ENCODE assay signal across 8 mouse cellular contexts in genomic region chr5:21371920-21372319, GRCm38 (mm10). TPM values are rescaled to one million over a fixed set of nuclear protein-coding genes. Genes with fewer than 3 reads are reported as not detected.
A peak's percentile ranks its signal among the peaks of the same experiment; 100 is the strongest.
DNase-seq lines count a peak whose midpoint lies in the region; ATAC-seq and TF ChIP-seq lines count a peak whose summit lies in the region.

No protein-coding gene starts in this region.

- no peak for TF ChIP-seq CTCF in cortical plate, adult 2 months (IDR thresholded peaks at IDR 0.05; ENCODE audit: extremely low read depth, insufficient read depth, low read length)

- H3K9ac ChIP-seq in heart, embryonic 15.5 days: peak overlapping the region; percentile 78; the same call in 1 of the 2 replicates
- no peak overlapping the region for H3K9ac ChIP-seq in hindbrain, embryonic 12.5 days

- no peak for TF ChIP-seq POLR2A in cortical plate, adult 2 months (IDR thresholded peaks at IDR 0.05; ENCODE audit: extremely low read depth, insufficient read depth, low read length)

- H3K36me3 ChIP-seq in heart, embryonic 15.5 days: no peaks in the 10 kb centered on the region
- H3K36me3 ChIP-seq in hindbrain, embryonic 12.5 days: no peaks in the 10 kb centered on the region
- H3K36me3 ChIP-seq in midbrain, embryonic 10.5 days: no peaks in the 10 kb centered on the region

- peak overlapping the region; percentile 67 for H3K4me3 ChIP-seq in heart, embryonic 15.5 days
- H3K4me3 ChIP-seq in cortical plate, adult 2 months (ENCODE audit: insufficient read depth, low read length): peak overlapping the region; percentile 34; the same call in 1 of the 2 replicates
- H3K4me3 ChIP-seq in hindbrain, embryonic 12.5 days: peak overlapping the region; percentile 48
- H3K4me3 ChIP-seq in midbrain, embryonic 10.5 days: peak overlapping the region; percentile 67

- ATAC-seq in heart, embryonic 15.5 days (replicated peaks; ENCODE audit: insufficient number of reproducible peaks, insufficient read depth, low FRiP score, low read depth): no peak
- peak; percentile 39; the same call in 1 of the 2 replicates for ATAC-seq in hindbrain, embryonic 12.5 days (ENCODE audit: low FRiP score)

- peaks cover 13% of the 10 kb centered on the region for H3K4me1 ChIP-seq in heart, embryonic 15.5 days (replicated peaks)
- no peaks in the 10 kb centered on the region for H3K4me1 ChIP-seq in cortical plate, adult 2 months (ENCODE audit: control insufficient read depth, insufficient read depth, low read length)
- peaks cover 3% of the 10 kb centered on the region; the same call in 1 of the 2 replicates for H3K4me1 ChIP-seq in hindbrain, embryonic 12.5 days
- H3K4me1 ChIP-seq in midbrain, embryonic 10.5 days: peaks cover 27% of the 10 kb centered on the region

- no peak for DNase-seq in heart, adult 9 months (ENCODE audit: low spot score in 2 of 2)
- DNase-seq in midbrain, embryonic 10.5 days (ENCODE audit: low spot score): no peak
- DNase-seq in adipocyte (ENCODE audit: low spot score): no peak
- no peak for DNase-seq in spleen, postnatal 36 days (ENCODE audit: low spot score in 2 of 2)
- no peak for DNase-seq in kidney, postnatal 25 days

- H3K9me3 ChIP-seq in heart, embryonic 15.5 days (replicated peaks): no peaks in the 10 kb centered on the region
- H3K9me3 ChIP-seq in hindbrain, embryonic 12.5 days (replicated peaks): no peaks in the 10 kb centered on the region
- no peaks in the 10 kb centered on the region for H3K9me3 ChIP-seq in midbrain, embryonic 10.5 days (replicated peaks)

- H3K27ac ChIP-seq in heart, embryonic 15.5 days: peak overlapping the region; percentile 84
- no peak overlapping the region for H3K27ac ChIP-seq in cortical plate, adult 2 months (ENCODE audit: insufficient read depth, low read length)
- no peak overlapping the region for H3K27ac ChIP-seq in hindbrain, embryonic 12.5 days
- H3K27ac ChIP-seq in midbrain, embryonic 10.5 days (replicated peaks): peak overlapping the region; percentile 86; the same call in 1 of the 2 replicates

- no peaks in the 10 kb centered on the region for H3K27me3 ChIP-seq in heart, embryonic 15.5 days
- H3K27me3 ChIP-seq in hindbrain, embryonic 12.5 days: no peaks in the 10 kb centered on the region
- H3K27me3 ChIP-seq in midbrain, embryonic 10.5 days (ENCODE audit: low read depth, poor library complexity, severe bottlenecking): peaks cover 14% of the 10 kb centered on the region

- peak overlapping the region; percentile 93 for H3K4me2 ChIP-seq in heart, embryonic 15.5 days
- peak overlapping the region; percentile 90 for H3K4me2 ChIP-seq in hindbrain, embryonic 12.5 days (replicated peaks)

- 44% methylated on average over 5 of the region's 5 CpGs for WGBS in heart, embryonic 15.5 days
- 38% methylated on average over 5 of the region's 5 CpGs for WGBS in hindbrain, embryonic 12.5 days
- WGBS in midbrain, embryonic 10.5 days: 41% methylated on average over 5 of the region's 5 CpGs

RNA-seq across cellular contexts. Expression of gene Fgl2, which starts 0.5 kb away (rescaled TPM):
- polyA plus RNA-seq in heart, embryonic 15.5 days (2015; fragmentation: Nextera tagmentation; extraction: Ambion mirVana): 30.4 and 35.5 TPM in 2 replicates
- polyA plus RNA-seq in cortical plate, adult 2 months (2012; rRNA removed): 0.81 and 1.1 TPM in 2 replicates
- 5.6 and 5.7 TPM in 2 replicates for polyA plus RNA-seq in hindbrain, embryonic 12.5 days (2016; fragmentation: Nextera tagmentation; extraction: Ambion mirVana)
- polyA plus RNA-seq in midbrain, embryonic 10.5 days (2016; fragmentation: Nextera tagmentation; extraction: Ambion mirVana): 2.0 and 2.3 TPM in 2 replicates

RNA-seq across cellular contexts. Expression of gene Ccdc146, which starts 52.6 kb away (rescaled TPM):
- polyA plus RNA-seq in heart, embryonic 15.5 days (2015; fragmentation: Nextera tagmentation; extraction: Ambion mirVana): 1.8 and 3.0 TPM in 2 replicates
- polyA plus RNA-seq in cortical plate, adult 2 months (2012; rRNA removed): 0.19 and 0.46 TPM in 2 replicates
- 1.7 and 2.1 TPM in 2 replicates for polyA plus RNA-seq in hindbrain, embryonic 12.5 days (2016; fragmentation: Nextera tagmentation; extraction: Ambion mirVana)
- 0.12 TPM in 1 of 2 replicates, not detected in the other for polyA plus RNA-seq in midbrain, embryonic 10.5 days (2016; fragmentation: Nextera tagmentation; extraction: Ambion mirVana)

RNA-seq across cellular contexts. Expression of gene Fam185a, which starts 52.8 kb away (rescaled TPM):
- polyA plus RNA-seq in heart, embryonic 15.5 days (2015; fragmentation: Nextera tagmentation; extraction: Ambion mirVana): 8.4 and 8.5 TPM in 2 replicates
- polyA plus RNA-seq in cortical plate, adult 2 months (2012; rRNA removed): 6.6 and 7.4 TPM in 2 replicates
- polyA plus RNA-seq in hindbrain, embryonic 12.5 days (2016; fragmentation: Nextera tagmentation; extraction: Ambion mirVana): 5.4 and 5.7 TPM in 2 replicates
- 4.9 and 5.8 TPM in 2 replicates for polyA plus RNA-seq in midbrain, embryonic 10.5 days (2016; fragmentation: Nextera tagmentation; extraction: Ambion mirVana)

Comparison
In these comparisons a context has a peak if more than half of its experiments do, and no peak if none do; other contexts are left out.
1. H3K27ac ChIP-seq: peak in heart, embryonic 15.5 days (single experiment) and midbrain, embryonic 10.5 days (single experiment); none in cortical plate, adult 2 months (single experiment) and hindbrain, embryonic 12.5 days (single experiment).
2. Peak in every context shown above with its lines, with median percentiles within 50 percentile points of each other: H3K4me3 ChIP-seq.